Mouse (Mus musculus) bone marrow macrophage, adult 2 months (primary cell): ENCODE measurements around the gene Lbhd1.

Experiments used
- CTCF ChIP-seq: IDR thresholded peaks from 2 replicates; pipeline ENCODE4 v1.5.1; 2012; ENCODE audit warnings: low read depth, mild to moderate bottlenecking, low read length, moderate library complexity
- POLR2A ChIP-seq: IDR thresholded peaks from 2 replicates; pipeline ENCODE4 v1.6.1; 2012; ENCODE audit warnings: mild to moderate bottlenecking, low read depth, low read length, borderline replicate concordance

GRCm38 (mm10) chr19:8852236-8852928, 31.1 kb upstream of the Lbhd1 start:
- TF ChIP-seq CTCF: no peak
- TF ChIP-seq POLR2A: no peak
